Mouse (Mus musculus): Measurements from ENCODE around the gene Defb9. TPM values are rescaled to one million over a fixed set of nuclear protein-coding genes. Genes with fewer than 3 reads are reported as not detected.
"Not testable (repeated sequence)": the region's sequence is repeated elsewhere in the genome, so short reads cannot be mapped to it uniquely, and the experiment has no call there.

The Defb9 gene
- not detected in 2 replicates for polyA plus RNA-seq (2015; fragmentation: Nextera tagmentation; extraction: Ambion mirVana)

DNA sequence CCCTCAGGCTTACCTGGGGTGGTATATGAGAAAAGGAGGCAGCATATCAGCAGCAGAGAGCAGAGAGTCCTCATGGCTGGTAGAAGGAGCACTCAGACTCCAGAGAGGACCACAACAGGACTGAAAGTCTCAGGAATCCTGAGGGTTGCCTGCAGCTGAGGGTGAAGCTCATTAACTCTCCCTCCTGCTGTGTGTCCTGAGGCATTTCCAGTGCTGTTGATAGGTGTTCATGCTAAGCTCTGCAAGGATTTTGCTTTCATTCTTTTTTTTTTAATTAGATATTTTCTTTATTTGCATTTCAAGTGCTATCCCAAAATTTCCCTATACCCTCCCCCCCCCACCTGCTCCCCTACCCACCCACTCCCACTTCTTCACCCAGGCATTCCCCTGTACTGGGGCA is at the start of gene Defb9:
Defb9 (minus strand) TSS at position 101 of the 400 bp plus-strand sequence.
- H3K36me3 ChIP-seq (replicated peaks; ENCODE audit: insufficient read depth, low read length); DNase-seq; H3K27me3 ChIP-seq (ENCODE audit: insufficient read depth, low read length); H3K9me3 ChIP-seq (ENCODE audit: low read length); H3K9ac ChIP-seq (replicated peaks); H3K4me1 ChIP-seq (ENCODE audit: insufficient read depth); H3K4me3 ChIP-seq (ENCODE audit: low read depth, low read length); H3K4me2 ChIP-seq (ENCODE audit: low read depth, low read length); ATAC-seq; H3K27ac ChIP-seq (ENCODE audit: low read depth): not testable (repeated sequence)

GRCm38 (mm10) chr8:21932610-21933009 is 47.4 kb upstream of the Defb9 start, which contains the start of gene Defb15:
Gene Defb15 (minus strand): TSS chr8:21932710.
- H3K4me1 ChIP-seq (ENCODE audit: insufficient read depth) = no peaks in the 10 kb centered on the region
- no peak within 1 kb of the TSS for H3K4me3 ChIP-seq (ENCODE audit: low read depth, low read length)
- no peak within 1 kb of the TSS for H3K4me2 ChIP-seq (ENCODE audit: low read depth, low read length)
- no peak for TF ChIP-seq EP300 (IDR thresholded peaks at IDR 0.05; ENCODE audit: low read depth)
- no peak for TF ChIP-seq CTCF (IDR thresholded peaks at IDR 0.05; ENCODE audit: low read depth)
- DNase-seq = no peak
- no peaks in the 10 kb centered on the region for H3K9me3 ChIP-seq (ENCODE audit: low read length)
- no peaks in the 10 kb centered on the region for H3K27me3 ChIP-seq (ENCODE audit: insufficient read depth, low read length)
- H3K27ac ChIP-seq (ENCODE audit: low read depth) = no peak within 1 kb of the TSS
- no peak within 1 kb of the TSS for H3K9ac ChIP-seq (replicated peaks)
- no peak for ATAC-seq
- no peaks in the 10 kb centered on the region for H3K36me3 ChIP-seq (replicated peaks; ENCODE audit: insufficient read depth, low read length)
- 81% methylated on average over 6 of the region's 6 CpGs for WGBS (ENCODE audit: insufficient replicate concordance)

GRCm38 (mm10) chr8:21930754-21931153 is 45.5 kb upstream of the Defb9 start:
- not testable (repeated sequence) for H3K27ac ChIP-seq (ENCODE audit: low read depth); DNase-seq; H3K4me1 ChIP-seq (ENCODE audit: insufficient read depth); H3K4me3 ChIP-seq (ENCODE audit: low read depth, low read length); H3K27me3 ChIP-seq (ENCODE audit: insufficient read depth, low read length); H3K36me3 ChIP-seq (replicated peaks; ENCODE audit: insufficient read depth, low read length); H3K9ac ChIP-seq (replicated peaks); H3K9me3 ChIP-seq (ENCODE audit: low read length); H3K4me2 ChIP-seq (ENCODE audit: low read depth, low read length); ATAC-seq
- 80% methylated on average over 3 of the region's 3 CpGs for WGBS (ENCODE audit: insufficient replicate concordance)

GRCm38 (mm10) chr8:21915625-21916024 is 30.4 kb upstream of the Defb9 start:
- DNase-seq = no peak
- WGBS (ENCODE audit: insufficient replicate concordance) = 65% methylated on average over 3 of the region's 3 CpGs
- no peaks in the 10 kb centered on the region for H3K9me3 ChIP-seq (ENCODE audit: low read length)
- H3K4me3 ChIP-seq (ENCODE audit: low read depth, low read length) = no peak overlapping the region
- no peak for ATAC-seq
- no peak for TF ChIP-seq EP300 (IDR thresholded peaks at IDR 0.05; ENCODE audit: low read depth)
- no peak for TF ChIP-seq CTCF (IDR thresholded peaks at IDR 0.05; ENCODE audit: low read depth)
- H3K27me3 ChIP-seq (ENCODE audit: insufficient read depth, low read length) = no peaks in the 10 kb centered on the region
- no peak overlapping the region for H3K27ac ChIP-seq (ENCODE audit: low read depth)
- no peak overlapping the region for H3K4me2 ChIP-seq (ENCODE audit: low read depth, low read length)
- no peaks in the 10 kb centered on the region for H3K36me3 ChIP-seq (replicated peaks; ENCODE audit: insufficient read depth, low read length)
- H3K4me1 ChIP-seq (ENCODE audit: insufficient read depth) = no peaks in the 10 kb centered on the region
- no peak overlapping the region for H3K9ac ChIP-seq (replicated peaks)

- no peaks in the 10 kb centered on the region for H3K9me3 ChIP-seq (ENCODE audit: low read length)
- TF ChIP-seq CTCF (IDR thresholded peaks at IDR 0.05; ENCODE audit: low read depth) (no peak), EP300 (IDR thresholded peaks at IDR 0.05; ENCODE audit: low read depth) (no peak)
- H3K9ac ChIP-seq (replicated peaks) = no peak overlapping the region
- H3K4me1 ChIP-seq (ENCODE audit: insufficient read depth) = no peaks in the 10 kb centered on the region
- no peaks in the 10 kb centered on the region for H3K36me3 ChIP-seq (replicated peaks; ENCODE audit: insufficient read depth, low read length)
- ATAC-seq (no peak), DNase-seq (no peak)
- no peak overlapping the region for H3K4me2 ChIP-seq (ENCODE audit: low read depth, low read length)
- 14% methylated on average over 2 of the region's 2 CpGs for WGBS (ENCODE audit: insufficient replicate concordance)
- no peak overlapping the region for H3K4me3 ChIP-seq (ENCODE audit: low read depth, low read length)
- no peak overlapping the region for H3K27ac ChIP-seq (ENCODE audit: low read depth)
- no peaks in the 10 kb centered on the region for H3K27me3 ChIP-seq (ENCODE audit: insufficient read depth, low read length)
Measured at GRCm38 (mm10) chr8:21912554-21912953, 27.3 kb upstream of the Defb9 start.

DNA sequence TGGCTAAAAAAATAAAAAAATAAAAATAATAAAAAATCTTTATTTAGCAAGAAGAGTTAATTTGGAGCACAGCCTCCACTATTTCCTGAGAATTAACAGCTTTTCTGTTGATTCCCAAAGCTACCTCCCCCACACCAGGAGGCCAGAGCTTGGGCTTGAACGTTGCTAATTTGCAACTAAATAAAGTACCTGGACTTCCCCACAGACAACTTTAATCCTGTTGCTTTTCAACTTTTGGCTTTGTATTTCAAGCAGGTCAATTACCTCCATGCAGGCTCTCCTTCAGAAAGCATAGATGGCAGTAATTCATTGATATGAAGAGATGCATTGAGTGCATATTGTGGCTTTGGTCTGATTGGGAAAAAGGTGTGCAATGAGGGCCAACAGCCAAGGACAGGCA is 26.7 kb upstream of the Defb9 start:
- TF ChIP-seq EP300 (IDR thresholded peaks at IDR 0.05; ENCODE audit: low read depth) (no peak), CTCF (IDR thresholded peaks at IDR 0.05; ENCODE audit: low read depth) (no peak)
- no peak overlapping the region for H3K4me2 ChIP-seq (ENCODE audit: low read depth, low read length)

DNA sequence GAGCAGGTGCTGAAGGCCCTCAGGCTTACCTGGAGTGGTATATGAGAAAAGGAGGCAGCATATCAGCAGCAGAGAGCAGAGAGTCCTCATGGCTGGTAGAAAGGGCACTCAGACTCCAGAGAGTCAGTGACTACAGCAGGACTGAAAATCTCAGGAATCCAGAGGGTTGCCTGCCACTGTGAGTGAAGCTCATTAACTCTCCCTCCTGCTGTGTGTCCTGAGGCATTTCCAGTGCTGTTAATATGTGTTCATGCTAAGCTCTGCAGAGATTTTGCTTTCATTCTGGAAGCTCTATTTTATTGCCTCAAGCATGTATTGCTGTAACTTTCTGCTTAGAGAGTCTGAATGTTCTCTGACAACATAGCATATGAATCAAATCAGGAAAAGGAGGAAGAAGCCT is 21.1 kb upstream of the Defb9 start, which contains the start of gene Defb11:
Defb11 (minus strand) TSS at position 123 of the 400 bp plus-strand sequence.
- not testable (repeated sequence) for H3K36me3 ChIP-seq (replicated peaks; ENCODE audit: insufficient read depth, low read length); H3K9me3 ChIP-seq (ENCODE audit: low read length); H3K9ac ChIP-seq (replicated peaks); ATAC-seq; H3K4me2 ChIP-seq (ENCODE audit: low read depth, low read length); DNase-seq; H3K27me3 ChIP-seq (ENCODE audit: insufficient read depth, low read length); H3K4me3 ChIP-seq (ENCODE audit: low read depth, low read length); H3K27ac ChIP-seq (ENCODE audit: low read depth); H3K4me1 ChIP-seq (ENCODE audit: insufficient read depth)

More for the DNA sequence above, 26.7 kb upstream of the Defb9 start:
- Histone ChIP-seq H3K27ac (ENCODE audit: low read depth) (no peak overlapping the region), H3K4me1 (ENCODE audit: insufficient read depth) (no peaks in the 10 kb centered on the region), H3K9me3 (ENCODE audit: low read length) (no peaks in the 10 kb centered on the region), H3K4me3 (ENCODE audit: low read depth, low read length) (no peak overlapping the region), H3K36me3 (replicated peaks; ENCODE audit: insufficient read depth, low read length) (no peaks in the 10 kb centered on the region), H3K27me3 (ENCODE audit: insufficient read depth, low read length) (no peaks in the 10 kb centered on the region), H3K9ac (replicated peaks) (no peak overlapping the region)
- DNase-seq (no peak), ATAC-seq (no peak)
- 18% methylated on average over 1 of the region's 1 CpGs for WGBS (ENCODE audit: insufficient replicate concordance)

GRCm38 (mm10) chr8:21858586-21858985 is 26.6 kb downstream of the Defb9 start, which contains the start of gene Defb10:
Gene Defb10 (plus strand): TSS chr8:21858901.
- not testable (repeated sequence) for DNase-seq
- WGBS (ENCODE audit: insufficient replicate concordance) = 54% methylated on average over 1 of the region's 1 CpGs

More at GRCm38 (mm10) chr8:21858586-21858985, 26.6 kb downstream of the Defb9 start, which contains the start of gene Defb10:
- H3K9ac ChIP-seq (replicated peaks); H3K9me3 ChIP-seq (ENCODE audit: low read length); H3K36me3 ChIP-seq (replicated peaks; ENCODE audit: insufficient read depth, low read length); H3K27ac ChIP-seq (ENCODE audit: low read depth); H3K4me1 ChIP-seq (ENCODE audit: insufficient read depth); ATAC-seq; H3K27me3 ChIP-seq (ENCODE audit: insufficient read depth, low read length); H3K4me2 ChIP-seq (ENCODE audit: low read depth, low read length); H3K4me3 ChIP-seq (ENCODE audit: low read depth, low read length): not testable (repeated sequence)

Data from liver, postnatal 0 days (tissue).